Mouse (Mus musculus): ENCODE data around the gene Rbm28. TPM values are rescaled to one million over a fixed set of nuclear protein-coding genes. Genes with fewer than 3 reads are reported as not detected.

Gene Rbm28
- 50.3 and 56.0 TPM in 2 replicates for polyA plus RNA-seq (2016; fragmentation: Nextera tagmentation; extraction: Ambion mirVana)

- Histone ChIP-seq H3K4me2 (replicated peaks) (peak within 1 kb of the TSS; percentile 81), H3K9ac (peak within 1 kb of the TSS; percentile 62), H3K4me1 (peaks cover 14% of the 10 kb centered on the region), H3K27me3 (replicated peaks) (peaks cover 23% of the 10 kb centered on the region), H3K27ac (no peak within 1 kb of the TSS), H3K4me3 (peak within 1 kb of the TSS; percentile 60), H3K9me3 (no peaks in the 10 kb centered on the region), H3K36me3 (peaks cover 1% of the 10 kb centered on the region; the same call in 1 of the 2 replicates)
- ATAC-seq (ENCODE audit: low FRiP score, low read depth), result peak; percentile 74
- 8% methylated on average over 42 of the region's 42 CpGs for WGBS
Observed at GRCm38 (mm10) chr6:29164314-29165244, at the start of gene Rbm28. Rbm28 (minus strand) TSS chr6:29165006.

- no peak for ATAC-seq (ENCODE audit: low FRiP score, low read depth)
- H3K4me2 ChIP-seq (replicated peaks), result peak overlapping the region; percentile 99; the same call in 1 of the 2 replicates
- peaks cover 18% of the 10 kb centered on the region for H3K27me3 ChIP-seq (replicated peaks)
- peaks cover 45% of the 10 kb centered on the region for H3K4me1 ChIP-seq
- 0% methylated on average over 1 of the region's 1 CpGs for WGBS
- H3K27ac ChIP-seq, result no peak overlapping the region
- H3K9me3 ChIP-seq, result no peaks in the 10 kb centered on the region
- no peaks in the 10 kb centered on the region for H3K36me3 ChIP-seq
- H3K4me3 ChIP-seq, result no peak overlapping the region
- no peak overlapping the region for H3K9ac ChIP-seq
Observed at GRCm38 (mm10) chr6:29214245-29214644, 49.4 kb upstream of the Rbm28 start.

- no peaks in the 10 kb centered on the region for H3K9me3 ChIP-seq
- peaks cover 18% of the 10 kb centered on the region for H3K27me3 ChIP-seq (replicated peaks)
- no peak overlapping the region for H3K27ac ChIP-seq
- H3K4me1 ChIP-seq, result peaks cover 45% of the 10 kb centered on the region
- ATAC-seq (ENCODE audit: low FRiP score, low read depth), result no peak
- H3K4me2 ChIP-seq (replicated peaks), result no peak overlapping the region
- no peak overlapping the region for H3K9ac ChIP-seq
- H3K36me3 ChIP-seq, result no peaks in the 10 kb centered on the region
- no peak overlapping the region for H3K4me3 ChIP-seq
- WGBS, result 57% methylated on average over 5 of the region's 5 CpGs
Observed at GRCm38 (mm10) chr6:29213436-29213835, 48.6 kb upstream of the Rbm28 start.

GRCm38 (mm10) chr6:29211806-29212492 is 47.1 kb upstream of the Rbm28 start:
- Histone ChIP-seq H3K27me3 (replicated peaks) (peaks cover 18% of the 10 kb centered on the region), H3K4me2 (replicated peaks) (peak overlapping the region; percentile 93), H3K36me3 (peaks cover 2% of the 10 kb centered on the region; the same call in 1 of the 2 replicates), H3K4me3 (peak overlapping the region; percentile 66), H3K9me3 (no peaks in the 10 kb centered on the region), H3K27ac (peak overlapping the region; percentile 62), H3K9ac (peak overlapping the region; percentile 77), H3K4me1 (peaks cover 45% of the 10 kb centered on the region)
- ATAC-seq (ENCODE audit: low FRiP score, low read depth), result peak; percentile 79
- under 1% methylated on average over 66 of the region's 66 CpGs for WGBS

GRCm38 (mm10) chr6:29211146-29211545 is 46.3 kb upstream of the Rbm28 start:
- peaks cover 8% of the 10 kb centered on the region; the same call in 1 of the 2 replicates for H3K36me3 ChIP-seq
- no peak for ATAC-seq (ENCODE audit: low FRiP score, low read depth)
- H3K4me3 ChIP-seq, result peak overlapping the region; percentile 66
- peak overlapping the region; percentile 77 for H3K9ac ChIP-seq
- WGBS, result 25% methylated on average over 7 of the region's 7 CpGs
- no peaks in the 10 kb centered on the region for H3K9me3 ChIP-seq
- H3K27ac ChIP-seq, result no peak overlapping the region
- H3K4me1 ChIP-seq, result peaks cover 41% of the 10 kb centered on the region
- peak overlapping the region; percentile 93 for H3K4me2 ChIP-seq (replicated peaks)
- H3K27me3 ChIP-seq (replicated peaks), result peaks cover 18% of the 10 kb centered on the region

GRCm38 (mm10) chr6:29210231-29210936 is 45.6 kb upstream of the Rbm28 start:
- Histone ChIP-seq H3K36me3 (peaks cover 11% of the 10 kb centered on the region; the same call in 1 of the 2 replicates), H3K9ac (no peak overlapping the region), H3K4me2 (replicated peaks) (peak overlapping the region; percentile 28), H3K9me3 (no peaks in the 10 kb centered on the region), H3K27ac (no peak overlapping the region), H3K4me1 (peaks cover 38% of the 10 kb centered on the region), H3K27me3 (replicated peaks) (peaks cover 17% of the 10 kb centered on the region), H3K4me3 (no peak overlapping the region)
- 80% methylated on average over 9 of the region's 9 CpGs for WGBS
- no peak for ATAC-seq (ENCODE audit: low FRiP score, low read depth)

- no peak overlapping the region for H3K27ac ChIP-seq
- H3K4me3 ChIP-seq, result no peak overlapping the region
- peaks cover 18% of the 10 kb centered on the region for H3K4me1 ChIP-seq
- H3K27me3 ChIP-seq (replicated peaks), result 0 out of 2 replicates have a peak, but pooled peaks cover 1% of the 10 kb centered on the region
- H3K36me3 ChIP-seq, result peaks cover 27% of the 10 kb centered on the region; the same call in 1 of the 2 replicates
- H3K9ac ChIP-seq, result no peak overlapping the region
- no peak for ATAC-seq (ENCODE audit: low FRiP score, low read depth)
- no peaks in the 10 kb centered on the region for H3K9me3 ChIP-seq
- no peak overlapping the region for H3K4me2 ChIP-seq (replicated peaks)
- 86% methylated on average over 5 of the region's 5 CpGs for WGBS
Observed at GRCm38 (mm10) chr6:29208178-29208577, 43.4 kb upstream of the Rbm28 start.

GRCm38 (mm10) chr6:29207017-29207416 is 42.2 kb upstream of the Rbm28 start:
- Histone ChIP-seq H3K27ac (no peak overlapping the region), H3K27me3 (replicated peaks) (no peaks in the 10 kb centered on the region), H3K9ac (no peak overlapping the region), H3K4me2 (replicated peaks) (no peak overlapping the region), H3K4me3 (no peak overlapping the region), H3K4me1 (peaks cover 17% of the 10 kb centered on the region), H3K9me3 (no peaks in the 10 kb centered on the region), H3K36me3 (peaks cover 36% of the 10 kb centered on the region; the same call in 1 of the 2 replicates)
- 89% methylated on average over 5 of the region's 5 CpGs for WGBS
- no peak for ATAC-seq (ENCODE audit: low FRiP score, low read depth)

GRCm38 (mm10) chr6:29206006-29206405 is 41.2 kb upstream of the Rbm28 start:
- H3K36me3 ChIP-seq, result peaks cover 39% of the 10 kb centered on the region; the same call in 1 of the 2 replicates
- no peak for ATAC-seq (ENCODE audit: low FRiP score, low read depth)
- 95% methylated on average over 10 of the region's 10 CpGs for whole genome bisulfite sequencing

GRCm38 (mm10) chr6:29204932-29205614 is 40.3 kb upstream of the Rbm28 start:
- H3K27ac ChIP-seq, result no peak overlapping the region
- H3K36me3 ChIP-seq, result peaks cover 44% of the 10 kb centered on the region
- H3K4me1 ChIP-seq, result peaks cover 2% of the 10 kb centered on the region
- peak; percentile 25; the same call in 1 of the 2 replicates for ATAC-seq (ENCODE audit: low FRiP score, low read depth)
- no peak overlapping the region for H3K4me3 ChIP-seq
- 0 out of 2 replicates have a peak, but pooled peaks cover 5% of the 10 kb centered on the region for H3K27me3 ChIP-seq (replicated peaks)
- no peak overlapping the region for H3K9ac ChIP-seq
- H3K9me3 ChIP-seq, result no peaks in the 10 kb centered on the region
- WGBS, result 59% methylated on average over 15 of the region's 15 CpGs
- H3K4me2 ChIP-seq (replicated peaks), result no peak overlapping the region

More at GRCm38 (mm10) chr6:29206006-29206405, 41.2 kb upstream of the Rbm28 start:
- Histone ChIP-seq H3K4me1 (peaks cover 9% of the 10 kb centered on the region), H3K4me2 (replicated peaks) (no peak overlapping the region), H3K9ac (no peak overlapping the region), H3K27me3 (replicated peaks) (no peaks in the 10 kb centered on the region), H3K9me3 (no peaks in the 10 kb centered on the region), H3K27ac (no peak overlapping the region), H3K4me3 (no peak overlapping the region)
